Mouse (Mus musculus): Measurements from ENCODE around the gene Dlgap4. TPM values are rescaled to one million over a fixed set of nuclear protein-coding genes. Genes with fewer than 3 reads are reported as not detected.

Gene Dlgap4
- polyA plus RNA-seq, 1 experiment from 2014 or later = 270 TPM

DNA sequence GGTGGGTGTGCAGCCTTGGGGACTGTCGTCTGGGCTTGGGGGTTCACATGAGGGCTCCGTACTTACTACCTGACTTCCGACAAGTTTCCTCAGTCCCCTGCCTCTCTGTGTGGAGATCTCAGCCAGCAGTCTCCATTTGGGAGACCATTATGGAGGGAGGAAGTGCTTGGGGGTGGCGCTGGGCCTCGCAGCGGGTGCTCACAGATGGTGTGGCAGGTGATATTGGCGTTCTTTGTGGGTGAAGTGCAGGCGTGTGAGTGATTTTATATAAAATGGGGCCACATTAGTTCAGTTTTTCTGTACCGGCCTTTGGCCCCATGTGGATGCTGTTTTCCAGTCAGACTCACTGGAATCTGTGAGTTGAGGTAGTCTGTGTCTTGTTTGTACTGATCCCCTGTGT lies 12.6 kb downstream of the Dlgap4 start:
- no peak overlapping the region for H3K4me2 ChIP-seq (ENCODE audit: low read length)

DNA sequence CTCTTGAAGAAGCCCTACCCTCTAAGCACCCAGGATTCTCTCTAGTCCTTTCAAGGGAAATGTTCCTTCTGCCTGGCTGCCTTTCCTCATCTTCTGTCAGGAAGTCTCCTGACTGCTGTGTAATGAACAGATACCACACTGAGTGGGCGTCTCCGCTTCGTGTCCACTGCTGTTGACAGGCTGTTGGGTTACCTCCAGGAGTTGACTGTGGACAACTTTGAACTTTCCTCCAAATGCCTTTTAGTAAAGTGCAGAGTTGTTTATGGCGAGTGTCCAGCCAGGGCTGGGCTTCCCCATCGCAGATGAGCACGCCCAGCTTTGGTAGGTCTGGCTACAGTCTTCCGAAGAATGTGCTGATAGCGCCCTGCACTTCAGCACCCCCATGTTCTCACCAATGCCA lies 13.0 kb downstream of the Dlgap4 start:
- Histone ChIP-seq H3K27me3 (ENCODE audit: control insufficient read depth, insufficient read depth, low read depth, low read length) (no peaks in the 10 kb centered on the region), H3K4me3 (ENCODE audit: low read depth, low read length) (no peak overlapping the region), H3K4me1 (ENCODE audit: control insufficient read depth, insufficient read depth, low read length) (no peaks in the 10 kb centered on the region), H3K4me2 (ENCODE audit: low read length) (no peak overlapping the region), H3K9ac (ENCODE audit: low read depth, low read length) (no peak overlapping the region), H3K27ac (ENCODE audit: low read length) (no peak overlapping the region), H3K9me3 (replicated peaks; ENCODE audit: control insufficient read depth, low read length, poor library complexity, severe bottlenecking) (no peaks in the 10 kb centered on the region; the same call in 1 of the 2 replicates), H3K36me3 (ENCODE audit: control insufficient read depth, insufficient read depth, low read length) (no peaks in the 10 kb centered on the region)
- no peak for ATAC-seq
- 90% methylated on average over 8 of the region's 8 CpGs for WGBS

More for the DNA sequence above, 12.6 kb downstream of the Dlgap4 start:
- H3K4me1 ChIP-seq (ENCODE audit: control insufficient read depth, insufficient read depth, low read length) = no peaks in the 10 kb centered on the region
- H3K4me3 ChIP-seq (ENCODE audit: low read depth, low read length) = no peak overlapping the region
- no peaks in the 10 kb centered on the region; the same call in 1 of the 2 replicates for H3K9me3 ChIP-seq (replicated peaks; ENCODE audit: control insufficient read depth, low read length, poor library complexity, severe bottlenecking)
- ATAC-seq = no peak
- no peak overlapping the region for H3K27ac ChIP-seq (ENCODE audit: low read length)
- no peaks in the 10 kb centered on the region for H3K27me3 ChIP-seq (ENCODE audit: control insufficient read depth, insufficient read depth, low read depth, low read length)
- H3K9ac ChIP-seq (ENCODE audit: low read depth, low read length) = no peak overlapping the region
- H3K36me3 ChIP-seq (ENCODE audit: control insufficient read depth, insufficient read depth, low read length) = no peaks in the 10 kb centered on the region
- WGBS = 91% methylated on average over 9 of the region's 9 CpGs

DNA sequence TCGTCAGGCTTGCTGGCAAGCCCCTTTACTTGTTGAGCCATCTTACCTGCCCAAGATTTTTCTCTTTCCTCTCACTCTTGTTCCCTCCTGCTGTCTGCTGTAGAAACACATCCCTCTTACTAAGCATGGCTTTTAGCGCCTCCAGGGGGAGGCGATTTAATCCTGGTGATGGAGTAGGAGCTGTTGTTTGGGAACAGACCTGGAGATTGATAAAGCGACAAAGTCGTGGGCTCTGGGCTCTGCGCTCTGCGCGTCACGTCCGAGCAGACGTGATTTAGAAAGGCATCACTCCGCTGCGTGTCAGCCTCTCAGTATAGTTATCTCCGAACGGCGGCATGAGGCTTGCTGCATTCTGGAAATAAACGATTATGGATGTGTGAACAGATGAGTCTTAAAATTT lies 14.4 kb downstream of the Dlgap4 start:
- Histone ChIP-seq H3K9me3 (replicated peaks; ENCODE audit: control insufficient read depth, low read length, poor library complexity, severe bottlenecking) (no peaks in the 10 kb centered on the region; the same call in 1 of the 2 replicates), H3K27me3 (ENCODE audit: control insufficient read depth, insufficient read depth, low read depth, low read length) (no peaks in the 10 kb centered on the region), H3K4me3 (ENCODE audit: low read depth, low read length) (no peak overlapping the region), H3K9ac (ENCODE audit: low read depth, low read length) (no peak overlapping the region), H3K36me3 (ENCODE audit: control insufficient read depth, insufficient read depth, low read length) (no peaks in the 10 kb centered on the region), H3K4me2 (ENCODE audit: low read length) (no peak overlapping the region), H3K27ac (ENCODE audit: low read length) (no peak overlapping the region), H3K4me1 (ENCODE audit: control insufficient read depth, insufficient read depth, low read length) (no peaks in the 10 kb centered on the region)
- 78% methylated on average over 17 of the region's 17 CpGs for WGBS
- ATAC-seq = no peak

DNA sequence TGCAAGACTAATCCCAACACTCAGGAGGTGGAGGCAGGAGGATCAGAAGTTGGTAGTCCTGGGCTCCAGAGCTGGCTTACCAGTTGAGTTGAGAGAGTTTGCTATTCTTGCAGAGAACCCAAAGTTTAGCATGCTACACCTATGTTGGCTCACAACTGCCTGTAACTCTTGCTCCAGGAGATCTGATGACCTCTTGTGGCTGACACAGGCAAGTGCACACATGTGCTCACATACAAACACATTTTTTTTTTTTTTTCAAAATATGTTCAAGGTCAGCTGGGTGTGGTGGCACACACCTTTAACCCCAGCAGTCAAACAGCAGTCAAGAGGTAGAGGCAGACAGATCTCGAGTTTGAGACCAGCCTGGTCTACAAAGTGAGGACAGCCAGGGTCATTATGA lies 16.8 kb downstream of the Dlgap4 start:
- no peaks in the 10 kb centered on the region; the same call in 1 of the 2 replicates for H3K9me3 ChIP-seq (replicated peaks; ENCODE audit: control insufficient read depth, low read length, poor library complexity, severe bottlenecking)
- no peaks in the 10 kb centered on the region for H3K36me3 ChIP-seq (ENCODE audit: control insufficient read depth, insufficient read depth, low read length)
- no peak overlapping the region for H3K4me3 ChIP-seq (ENCODE audit: low read depth, low read length)
- 70% methylated on average over 1 of the region's 1 CpGs for WGBS
- H3K27ac ChIP-seq (ENCODE audit: low read length) = no peak overlapping the region
- H3K9ac ChIP-seq (ENCODE audit: low read depth, low read length) = no peak overlapping the region
- ATAC-seq = no peak
- H3K27me3 ChIP-seq (ENCODE audit: control insufficient read depth, insufficient read depth, low read depth, low read length) = no peaks in the 10 kb centered on the region
- no peak overlapping the region for H3K4me2 ChIP-seq (ENCODE audit: low read length)
- H3K4me1 ChIP-seq (ENCODE audit: control insufficient read depth, insufficient read depth, low read length) = no peaks in the 10 kb centered on the region

DNA sequence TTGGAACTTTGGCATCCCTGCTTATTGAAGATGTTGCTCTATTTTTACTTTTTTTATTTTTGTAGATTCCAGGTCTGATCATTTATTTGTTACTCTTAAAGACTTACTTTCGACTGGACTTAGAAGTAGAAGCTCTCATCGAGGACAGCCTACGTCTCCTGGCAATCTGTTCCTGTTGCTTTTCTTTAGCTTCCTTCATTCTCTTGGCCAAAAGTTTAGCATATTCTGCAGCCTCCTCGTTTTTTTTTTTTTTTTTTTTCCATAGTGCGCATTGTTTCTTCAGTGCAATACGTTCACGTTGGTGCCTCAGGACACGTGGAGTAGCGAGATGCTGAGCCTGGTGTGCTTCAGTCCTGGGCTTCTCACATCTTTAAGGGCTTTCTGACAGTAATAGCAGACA lies 19.2 kb downstream of the Dlgap4 start:
- H3K4me1 ChIP-seq (ENCODE audit: control insufficient read depth, insufficient read depth, low read length) = no peaks in the 10 kb centered on the region
- H3K4me2 ChIP-seq (ENCODE audit: low read length) = no peak overlapping the region
- H3K36me3 ChIP-seq (ENCODE audit: control insufficient read depth, insufficient read depth, low read length) = no peaks in the 10 kb centered on the region
- H3K4me3 ChIP-seq (ENCODE audit: low read depth, low read length) = no peak overlapping the region
- ATAC-seq = no peak
- no peak overlapping the region for H3K9ac ChIP-seq (ENCODE audit: low read depth, low read length)
- H3K27ac ChIP-seq (ENCODE audit: low read length) = no peak overlapping the region
- WGBS = 85% methylated on average over 9 of the region's 9 CpGs
- H3K9me3 ChIP-seq (replicated peaks; ENCODE audit: control insufficient read depth, low read length, poor library complexity, severe bottlenecking) = no peaks in the 10 kb centered on the region; the same call in 1 of the 2 replicates
- no peaks in the 10 kb centered on the region for H3K27me3 ChIP-seq (ENCODE audit: control insufficient read depth, insufficient read depth, low read depth, low read length)

DNA sequence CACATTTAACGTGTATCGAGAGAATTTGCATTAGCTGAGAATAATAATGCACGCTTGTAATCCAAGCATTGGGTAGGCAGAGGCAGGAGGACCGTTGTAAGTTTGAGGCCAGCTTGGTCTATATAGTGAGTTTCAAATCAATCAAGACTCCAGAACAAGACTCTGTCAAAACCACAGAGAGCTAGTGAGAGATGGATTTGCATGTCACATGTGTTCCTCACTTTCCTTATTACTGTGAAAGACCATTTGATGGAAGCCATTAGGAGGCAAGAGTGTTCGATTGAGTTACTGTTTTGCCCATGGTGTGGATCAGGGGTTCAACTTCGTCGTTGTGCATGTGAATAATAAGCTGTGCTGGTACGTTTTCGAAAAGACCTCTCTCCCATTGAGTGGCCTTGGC lies 21.6 kb downstream of the Dlgap4 start:
- no peak overlapping the region for H3K9ac ChIP-seq (ENCODE audit: low read depth, low read length)
- no peak for ATAC-seq
- 84% methylated on average over 9 of the region's 9 CpGs for WGBS
- no peaks in the 10 kb centered on the region for H3K27me3 ChIP-seq (ENCODE audit: control insufficient read depth, insufficient read depth, low read depth, low read length)
- H3K4me3 ChIP-seq (ENCODE audit: low read depth, low read length) = no peak overlapping the region
- no peaks in the 10 kb centered on the region for H3K4me1 ChIP-seq (ENCODE audit: control insufficient read depth, insufficient read depth, low read length)
- no peak overlapping the region for H3K4me2 ChIP-seq (ENCODE audit: low read length)
- H3K36me3 ChIP-seq (ENCODE audit: control insufficient read depth, insufficient read depth, low read length) = no peaks in the 10 kb centered on the region
- no peaks in the 10 kb centered on the region; the same call in 1 of the 2 replicates for H3K9me3 ChIP-seq (replicated peaks; ENCODE audit: control insufficient read depth, low read length, poor library complexity, severe bottlenecking)
- H3K27ac ChIP-seq (ENCODE audit: low read length) = no peak overlapping the region

DNA sequence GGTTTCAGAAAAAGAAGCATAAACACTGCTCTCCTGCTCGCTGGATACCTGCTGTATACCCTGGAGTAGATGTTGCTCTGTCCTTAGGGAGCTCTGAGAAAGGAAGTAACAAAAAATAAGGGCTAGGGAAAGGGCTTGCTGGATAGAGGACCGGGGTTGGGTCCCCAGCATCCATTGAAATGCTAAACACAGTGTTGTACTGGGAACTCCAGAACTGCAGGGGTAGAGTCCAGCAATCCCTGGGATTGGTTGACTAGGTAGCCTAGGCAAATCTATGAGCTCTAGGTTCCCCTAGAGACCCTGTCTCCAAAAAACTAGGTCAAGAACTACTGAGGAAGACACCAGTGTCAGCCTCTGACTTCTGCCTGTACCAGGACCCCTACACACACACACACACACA lies 27.6 kb downstream of the Dlgap4 start:
- WGBS = 47% methylated on average over 2 of the region's 2 CpGs
- Histone ChIP-seq H3K4me2 (ENCODE audit: low read length) (no peak overlapping the region), H3K4me1 (ENCODE audit: control insufficient read depth, insufficient read depth, low read length) (no peaks in the 10 kb centered on the region), H3K9ac (ENCODE audit: low read depth, low read length) (no peak overlapping the region), H3K36me3 (ENCODE audit: control insufficient read depth, insufficient read depth, low read length) (no peaks in the 10 kb centered on the region), H3K27me3 (ENCODE audit: control insufficient read depth, insufficient read depth, low read depth, low read length) (no peaks in the 10 kb centered on the region), H3K27ac (ENCODE audit: low read length) (no peak overlapping the region), H3K9me3 (replicated peaks; ENCODE audit: control insufficient read depth, low read length, poor library complexity, severe bottlenecking) (no peaks in the 10 kb centered on the region), H3K4me3 (ENCODE audit: low read depth, low read length) (no peak overlapping the region)
- no peak for ATAC-seq

DNA sequence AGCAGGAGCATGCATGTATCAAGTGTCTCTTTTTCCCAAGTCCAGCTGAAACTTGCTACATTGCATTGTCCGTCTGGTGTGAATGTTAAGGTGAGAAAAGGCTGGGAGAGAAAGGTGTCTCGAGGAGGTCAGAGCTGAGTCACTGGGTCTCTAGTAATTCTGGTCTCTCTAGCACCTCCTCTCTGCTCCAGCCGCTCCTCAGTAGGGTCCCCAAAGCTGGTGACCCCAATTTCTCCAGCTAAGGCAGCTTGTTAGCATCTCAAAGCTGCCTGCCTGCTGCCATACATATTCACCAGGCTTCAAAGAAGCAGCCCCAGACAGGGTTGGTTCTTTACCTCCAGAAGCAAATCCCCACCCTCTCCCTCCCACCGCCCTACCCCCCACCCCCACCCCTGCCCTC lies 29.4 kb downstream of the Dlgap4 start:
- Histone ChIP-seq H3K4me2 (ENCODE audit: low read length) (no peak overlapping the region), H3K9me3 (replicated peaks; ENCODE audit: control insufficient read depth, low read length, poor library complexity, severe bottlenecking) (no peaks in the 10 kb centered on the region), H3K27me3 (ENCODE audit: control insufficient read depth, insufficient read depth, low read depth, low read length) (no peaks in the 10 kb centered on the region), H3K36me3 (ENCODE audit: control insufficient read depth, insufficient read depth, low read length) (no peaks in the 10 kb centered on the region), H3K9ac (ENCODE audit: low read depth, low read length) (no peak overlapping the region), H3K4me1 (ENCODE audit: control insufficient read depth, insufficient read depth, low read length) (no peaks in the 10 kb centered on the region), H3K27ac (ENCODE audit: low read length) (no peak overlapping the region), H3K4me3 (ENCODE audit: low read depth, low read length) (no peak overlapping the region)
- 26% methylated on average over 4 of the region's 4 CpGs for WGBS
- ATAC-seq = no peak

DNA sequence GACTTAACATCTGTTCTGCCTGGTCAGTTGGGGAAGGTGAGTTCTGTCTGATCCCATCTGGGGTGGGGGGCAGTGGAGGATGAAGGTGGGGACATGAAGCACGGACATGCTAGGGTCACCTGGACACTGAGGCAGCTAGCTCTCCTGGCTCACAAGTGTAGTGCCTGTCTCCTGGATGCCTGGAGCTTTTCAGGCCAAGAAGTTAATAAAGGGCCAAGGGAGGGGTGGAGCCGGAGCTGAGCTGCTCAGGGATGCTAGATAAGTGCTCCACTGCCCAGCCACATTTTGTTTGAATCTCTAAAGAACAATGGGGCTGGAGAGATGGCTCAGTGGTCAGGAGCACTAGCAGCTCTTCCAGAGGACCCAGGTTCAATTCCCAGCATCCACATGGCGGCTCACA lies 29.9 kb downstream of the Dlgap4 start:
- no peaks in the 10 kb centered on the region for H3K4me1 ChIP-seq (ENCODE audit: control insufficient read depth, insufficient read depth, low read length)
- 37% methylated on average over 3 of the region's 3 CpGs for WGBS
- H3K36me3 ChIP-seq (ENCODE audit: control insufficient read depth, insufficient read depth, low read length) = no peaks in the 10 kb centered on the region

DNA sequence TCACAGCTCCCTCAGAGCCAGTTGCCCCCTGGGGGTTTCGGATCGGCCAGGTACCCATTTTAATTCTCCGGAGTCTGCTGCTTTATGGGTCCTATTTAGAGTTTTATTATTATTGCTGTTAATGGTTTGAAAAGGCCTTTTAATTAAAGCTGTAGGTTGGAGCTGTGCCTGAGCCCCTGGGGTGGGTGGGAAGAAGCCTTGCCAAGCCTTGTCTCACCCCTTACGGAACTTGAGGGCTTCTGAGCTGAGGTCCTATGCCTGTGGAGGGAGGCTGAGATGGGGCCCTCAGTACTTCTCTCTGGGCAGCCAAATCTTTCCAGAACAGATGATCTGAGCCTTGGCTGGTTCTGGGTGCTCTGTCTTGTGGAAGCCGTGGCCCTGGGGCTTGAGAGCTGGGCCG lies 31.6 kb downstream of the Dlgap4 start:
- Histone ChIP-seq H3K9me3 (replicated peaks; ENCODE audit: control insufficient read depth, low read length, poor library complexity, severe bottlenecking) (no peaks in the 10 kb centered on the region), H3K27me3 (ENCODE audit: control insufficient read depth, insufficient read depth, low read depth, low read length) (no peaks in the 10 kb centered on the region), H3K9ac (ENCODE audit: low read depth, low read length) (no peak overlapping the region), H3K27ac (ENCODE audit: low read length) (no peak overlapping the region), H3K4me1 (ENCODE audit: control insufficient read depth, insufficient read depth, low read length) (no peaks in the 10 kb centered on the region), H3K36me3 (ENCODE audit: control insufficient read depth, insufficient read depth, low read length) (no peaks in the 10 kb centered on the region), H3K4me3 (ENCODE audit: low read depth, low read length) (no peak overlapping the region), H3K4me2 (ENCODE audit: low read length) (no peak overlapping the region)
- 60% methylated on average over 6 of the region's 6 CpGs for WGBS
- no peak for ATAC-seq

More for the DNA sequence above, 29.9 kb downstream of the Dlgap4 start:
- no peaks in the 10 kb centered on the region for H3K9me3 ChIP-seq (replicated peaks; ENCODE audit: control insufficient read depth, low read length, poor library complexity, severe bottlenecking)
- ATAC-seq = no peak
- H3K9ac ChIP-seq (ENCODE audit: low read depth, low read length) = no peak overlapping the region
- H3K4me2 ChIP-seq (ENCODE audit: low read length) = no peak overlapping the region
- no peak overlapping the region for H3K4me3 ChIP-seq (ENCODE audit: low read depth, low read length)
- H3K27me3 ChIP-seq (ENCODE audit: control insufficient read depth, insufficient read depth, low read depth, low read length) = no peaks in the 10 kb centered on the region
- no peak overlapping the region for H3K27ac ChIP-seq (ENCODE audit: low read length)

Measured in midbrain, embryonic 16.5 days (tissue).